Mouse (Mus musculus): ENCODE measurements at regions not wholly inside any gene's neighbourhood (a gene's known extent, or its start where the extent isn't known, plus 50 kb on each side); places are given as distances from the start of the nearest gene placed in this dataset.

- TF ChIP-seq MAX (IDR thresholded peaks at IDR 0.05) (no peak), CTCF (IDR thresholded peaks at IDR 0.05; ENCODE audit: control insufficient read depth, insufficient read depth, insufficient read length) (peak; percentile 29), MYOD1 (IDR thresholded peaks at IDR 0.05; ENCODE audit: control insufficient read depth, insufficient read length, low read depth) (no peak)
These were observed 74.8 kb upstream of the Etv6 start for GRCm38 (mm10) chr6:133960713-133961112.

Data from C2C12 (cell line).